Mouse (Mus musculus) fibroblast of lung, adult 2 months (primary cell): ENCODE measurements around the gene Sf3a3.

Experiments
- DNase-seq: peaks from one replicate; pipeline ENCODE4 v3.0.0-alpha.2; 2011; ENCODE audit warnings: low read depth

Gene Sf3a3

GRCm38 (mm10) chr4:124781361-124781760 lies 66.8 kb downstream of the Sf3a3 start:
- DNase-seq, result no peak
